Mouse (Mus musculus): ENCODE data around the gene D17Wsu92e. TPM values are rescaled to one million over a fixed set of nuclear protein-coding genes. Genes with fewer than 3 reads are reported as not detected.
"Not testable (repeated sequence)": the region's sequence is repeated elsewhere in the genome, so short reads cannot be mapped to it uniquely, and the experiment has no call there.

Gene D17Wsu92e
- polyA plus RNA-seq (2016; fragmentation: Nextera tagmentation; extraction: Ambion mirVana): 15.3 and 17.6 TPM in 2 replicates

DNA sequence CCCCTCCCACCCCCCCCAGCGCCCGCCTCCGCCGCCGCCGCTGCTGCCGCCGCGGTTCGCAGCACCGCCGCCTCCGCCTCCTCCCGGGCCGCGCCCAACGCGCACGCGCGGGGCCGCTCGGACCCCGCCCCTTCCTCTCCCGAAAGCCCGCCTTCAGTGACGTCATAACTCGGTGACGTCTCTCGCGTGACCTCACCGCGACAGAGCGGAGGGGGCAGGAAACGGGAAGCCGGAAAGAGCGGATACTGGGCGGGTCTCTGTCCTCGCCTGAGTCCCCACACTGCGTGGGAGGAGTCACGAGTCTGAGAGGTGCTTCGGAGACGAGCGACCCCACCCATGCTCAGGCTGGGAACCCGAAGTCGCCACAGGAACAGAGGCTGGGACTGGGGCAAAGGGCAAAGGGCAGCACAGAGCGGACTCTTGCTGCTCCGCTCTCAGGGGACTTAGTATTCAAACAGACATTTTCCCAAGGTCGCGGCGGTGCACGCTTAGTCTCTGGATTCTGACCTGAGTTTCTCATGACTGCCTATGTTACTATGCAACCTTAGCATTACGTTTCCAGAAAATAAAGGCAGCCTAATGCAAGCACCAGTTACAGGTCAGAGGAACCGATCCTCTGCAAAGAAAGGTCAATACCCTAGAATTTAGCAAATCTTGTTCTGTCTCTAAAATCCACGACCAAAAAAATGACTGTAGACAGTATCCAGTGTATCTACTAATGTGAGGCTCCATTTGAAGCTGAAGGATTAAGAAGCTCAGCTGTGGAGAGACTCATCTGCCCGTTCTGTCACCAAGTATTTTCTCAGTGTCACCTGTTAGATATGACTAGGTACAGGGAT, at the start of gene D17Wsu92e:
D17Wsu92e (minus strand) TSS at position 81 of the 839 bp plus-strand sequence.
- H3K27ac ChIP-seq: peak within 1 kb of the TSS; percentile 92
- no peaks in the 10 kb centered on the region for H3K27me3 ChIP-seq (ENCODE audit: low read depth, poor library complexity, severe bottlenecking)
- H3K36me3 ChIP-seq: peaks cover 3% of the 10 kb centered on the region; the same call in 1 of the 2 replicates
- DNase-seq (ENCODE audit: low spot score): peak; percentile 100
- no peaks in the 10 kb centered on the region for H3K9me3 ChIP-seq (replicated peaks)
- H3K4me3 ChIP-seq: peak within 1 kb of the TSS; percentile 100
- H3K4me1 ChIP-seq: peaks cover 38% of the 10 kb centered on the region
- 2% methylated on average over 49 of the region's 56 CpGs for WGBS

DNA sequence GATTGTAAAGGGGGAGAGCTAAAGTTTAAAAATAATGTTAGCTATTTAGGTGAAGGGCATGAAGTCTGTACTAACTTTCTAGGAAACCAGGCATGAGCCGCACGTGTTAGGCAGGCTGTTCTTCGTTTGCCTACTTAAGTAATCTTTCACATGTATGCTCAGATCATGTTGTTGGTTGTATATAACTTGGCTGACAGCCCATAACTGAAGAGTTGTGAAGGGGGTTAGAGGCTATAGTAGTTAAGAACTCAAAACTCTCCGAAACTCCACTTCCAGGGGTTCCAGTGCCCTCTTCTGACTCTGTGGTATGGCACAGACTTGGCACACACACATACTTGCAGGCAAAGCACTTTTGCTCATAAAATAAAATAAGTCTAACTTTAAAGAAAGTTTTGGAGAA, 46.3 kb upstream of the D17Wsu92e start:
- Histone ChIP-seq H3K9me3 (replicated peaks) (no peaks in the 10 kb centered on the region), H3K36me3 (peaks cover 8% of the 10 kb centered on the region), H3K4me1 (no peaks in the 10 kb centered on the region), H3K4me3 (no peak overlapping the region), H3K27me3 (ENCODE audit: low read depth, poor library complexity, severe bottlenecking) (no peaks in the 10 kb centered on the region), H3K27ac (no peak overlapping the region)
- WGBS: 92% methylated on average over 4 of the region's 4 CpGs
- no peak for DNase-seq (ENCODE audit: low spot score)

DNA sequence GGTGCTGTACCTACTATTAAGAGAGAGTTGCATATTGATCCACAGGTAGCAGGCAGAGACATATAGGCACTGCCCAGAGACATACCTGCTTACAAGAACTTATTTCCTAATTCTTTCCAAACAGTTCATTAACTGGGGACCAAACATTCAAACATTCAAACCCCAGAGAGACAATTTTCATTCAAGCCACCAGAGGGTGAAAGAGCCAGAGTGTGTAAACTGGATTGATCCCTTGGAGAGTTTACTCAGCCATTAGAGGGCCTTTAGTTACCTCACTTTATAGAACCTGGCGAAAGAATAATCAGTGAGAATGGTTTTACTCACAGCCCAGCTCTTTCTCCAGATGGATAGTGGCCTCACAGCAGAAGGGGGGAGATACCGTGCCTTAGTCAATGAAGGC, 45.0 kb upstream of the D17Wsu92e start:
- Histone ChIP-seq H3K27me3 (ENCODE audit: low read depth, poor library complexity, severe bottlenecking) (no peaks in the 10 kb centered on the region), H3K36me3 (peaks cover 8% of the 10 kb centered on the region), H3K4me1 (no peaks in the 10 kb centered on the region), H3K27ac (no peak overlapping the region), H3K9me3 (replicated peaks) (no peaks in the 10 kb centered on the region), H3K4me3 (no peak overlapping the region)
- no peak for DNase-seq (ENCODE audit: low spot score)
- 79% methylated on average over 2 of the region's 2 CpGs for WGBS

- Histone ChIP-seq H3K27me3 (ENCODE audit: low read depth, poor library complexity, severe bottlenecking) (no peaks in the 10 kb centered on the region), H3K9me3 (replicated peaks) (no peaks in the 10 kb centered on the region), H3K36me3 (peaks cover 12% of the 10 kb centered on the region), H3K4me3 (no peak overlapping the region), H3K27ac (no peak overlapping the region), H3K4me1 (peaks cover 25% of the 10 kb centered on the region)
- DNase-seq (ENCODE audit: low spot score): no peak
- WGBS: 45% methylated on average over 2 of the region's 2 CpGs
Measured at GRCm38 (mm10) chr17:27859131-27859530, 38.7 kb upstream of the D17Wsu92e start.

DNA sequence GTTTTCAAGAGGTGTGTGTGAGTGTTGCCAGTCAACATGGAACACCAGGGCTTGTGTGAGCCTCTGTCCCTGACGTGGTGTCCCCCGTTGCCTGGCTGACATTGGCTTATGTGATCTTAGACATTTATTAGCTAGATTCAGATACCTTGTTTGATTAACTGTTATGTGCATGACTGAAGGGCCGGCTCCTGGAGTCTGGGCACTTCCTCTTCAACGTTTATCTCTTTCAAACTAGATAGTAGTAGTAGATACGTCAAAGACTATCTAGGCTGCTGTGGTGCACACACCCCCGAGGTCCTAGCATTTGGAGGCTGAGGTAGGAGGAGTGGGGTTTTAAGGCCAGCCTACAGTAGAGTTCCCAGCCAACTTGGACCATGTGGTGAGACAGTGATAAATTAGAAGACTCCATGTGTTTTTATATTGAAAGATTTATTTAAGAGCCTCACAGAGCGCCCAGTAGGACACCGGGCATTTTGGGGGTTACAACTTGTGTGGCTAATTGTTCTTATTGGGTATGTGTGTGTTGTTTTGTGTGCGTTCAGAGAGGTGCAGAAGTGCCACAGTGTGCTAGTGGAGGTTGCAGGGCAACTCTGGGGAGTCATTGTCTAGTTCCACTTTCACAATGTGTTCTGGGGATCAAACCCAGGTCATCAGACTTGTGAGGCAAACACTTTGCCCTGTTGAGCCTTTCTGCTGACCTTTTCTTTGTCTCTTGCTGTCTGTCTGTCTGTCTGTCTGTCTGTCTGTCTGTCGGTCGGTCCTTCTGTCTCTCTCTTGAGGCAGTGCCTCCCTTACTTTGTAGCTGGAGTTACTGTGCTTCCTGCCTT, 37.4 kb upstream of the D17Wsu92e start:
- peak overlapping the region; percentile 92; the same call in 1 of the 2 replicates for H3K27ac ChIP-seq
- 51% methylated on average over 11 of the region's 11 CpGs for WGBS

GRCm38 (mm10) chr17:27856798-27857648, 36.6 kb upstream of the D17Wsu92e start:
- Histone ChIP-seq H3K27me3 (ENCODE audit: low read depth, poor library complexity, severe bottlenecking) (no peaks in the 10 kb centered on the region), H3K27ac (peak overlapping the region; percentile 92), H3K4me1 (peaks cover 25% of the 10 kb centered on the region), H3K36me3 (peaks cover 31% of the 10 kb centered on the region), H3K9me3 (replicated peaks) (no peaks in the 10 kb centered on the region), H3K4me3 (peak overlapping the region; percentile 85)
- WGBS: 1% methylated on average over 52 of the region's 52 CpGs
- DNase-seq (ENCODE audit: low spot score): peak; percentile 79

More for the DNA sequence above, 37.4 kb upstream of the D17Wsu92e start:
- H3K4me1 ChIP-seq: peaks cover 25% of the 10 kb centered on the region
- no peak for DNase-seq (ENCODE audit: low spot score)
- no peaks in the 10 kb centered on the region for H3K9me3 ChIP-seq (replicated peaks)
- H3K4me3 ChIP-seq: peak overlapping the region; percentile 85
- H3K27me3 ChIP-seq (ENCODE audit: low read depth, poor library complexity, severe bottlenecking): no peaks in the 10 kb centered on the region
- H3K36me3 ChIP-seq: peaks cover 22% of the 10 kb centered on the region

GRCm38 (mm10) chr17:27856265-27856797, 35.9 kb upstream of the D17Wsu92e start, which contains the start of gene Uhrf1bp1:
Gene Uhrf1bp1 (plus strand): TSS chr17:27856441.
- Histone ChIP-seq H3K36me3 (peaks cover 36% of the 10 kb centered on the region), H3K4me1 (peaks cover 25% of the 10 kb centered on the region), H3K27me3 (ENCODE audit: low read depth, poor library complexity, severe bottlenecking) (no peaks in the 10 kb centered on the region), H3K9me3 (replicated peaks) (no peaks in the 10 kb centered on the region), H3K4me3 (peak within 1 kb of the TSS; percentile 85), H3K27ac (peak within 1 kb of the TSS; percentile 92)
- peak; percentile 92 for DNase-seq (ENCODE audit: low spot score)
- under 1% methylated on average over 54 of the region's 54 CpGs for WGBS

DNA sequence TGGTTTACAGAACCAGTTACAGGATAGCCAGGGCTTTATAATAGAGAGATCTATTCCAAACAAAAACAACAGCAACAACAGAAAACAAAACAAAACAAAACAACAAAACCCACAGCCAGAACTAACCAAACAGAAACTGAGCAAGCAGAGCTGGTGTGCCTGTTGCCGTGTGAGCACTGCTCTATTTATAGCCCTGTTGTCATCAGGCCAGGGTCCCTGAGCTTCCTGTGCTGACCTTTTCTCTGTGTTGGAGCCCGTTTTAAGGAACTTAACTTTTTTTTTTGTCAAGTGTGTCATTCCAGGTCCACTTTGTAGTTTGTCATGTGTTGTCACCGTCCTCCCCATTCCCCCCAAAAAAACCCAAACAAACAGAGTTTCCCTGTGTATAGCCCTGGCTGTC, 30.6 kb upstream of the D17Wsu92e start:
- Histone ChIP-seq H3K4me3 (no peak overlapping the region), H3K27ac (no peak overlapping the region), H3K27me3 (ENCODE audit: low read depth, poor library complexity, severe bottlenecking) (no peaks in the 10 kb centered on the region), H3K4me1 (no peaks in the 10 kb centered on the region), H3K36me3 (peaks cover 89% of the 10 kb centered on the region), H3K9me3 (replicated peaks) (no peaks in the 10 kb centered on the region)
- 73% methylated on average over 3 of the region's 3 CpGs for WGBS
- DNase-seq (ENCODE audit: low spot score): no peak

DNA sequence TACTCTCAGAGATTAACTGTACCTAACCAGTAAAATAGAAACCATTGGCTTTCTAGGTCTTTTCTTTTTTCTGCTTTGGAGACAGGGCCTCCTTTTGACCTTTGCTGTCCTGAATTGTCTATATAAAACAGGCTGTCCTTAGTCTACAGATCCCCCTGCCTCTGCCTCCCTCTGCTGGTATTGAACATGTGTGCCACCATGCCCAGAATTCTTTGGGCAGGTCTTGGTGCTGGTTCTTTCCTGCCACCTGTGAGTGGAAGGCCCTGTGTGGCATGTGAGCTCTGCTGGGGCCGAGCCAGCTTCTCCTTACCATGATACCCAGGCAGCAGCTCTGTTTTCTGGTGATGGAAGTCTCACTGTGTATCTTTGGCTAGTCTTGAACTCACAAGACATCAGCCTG, 27.9 kb upstream of the D17Wsu92e start:
- Histone ChIP-seq H3K9me3 (replicated peaks) (no peaks in the 10 kb centered on the region), H3K4me1 (no peaks in the 10 kb centered on the region), H3K4me3 (no peak overlapping the region), H3K27me3 (ENCODE audit: low read depth, poor library complexity, severe bottlenecking) (no peaks in the 10 kb centered on the region), H3K27ac (no peak overlapping the region), H3K36me3 (peaks cover 96% of the 10 kb centered on the region)
- no peak for DNase-seq (ENCODE audit: low spot score)
- WGBS: 93% methylated on average over 1 of the region's 1 CpGs

GRCm38 (mm10) chr17:27839469-27840252, 19.2 kb upstream of the D17Wsu92e start:
- H3K9me3 ChIP-seq (replicated peaks): no peaks in the 10 kb centered on the region
- H3K4me1 ChIP-seq: peaks cover 13% of the 10 kb centered on the region
- no peaks in the 10 kb centered on the region for H3K27me3 ChIP-seq (ENCODE audit: low read depth, poor library complexity, severe bottlenecking)
- DNase-seq (ENCODE audit: low spot score): peak; percentile 98
- whole genome bisulfite sequencing: 3% methylated on average over 35 of the region's 35 CpGs
- H3K27ac ChIP-seq: peak overlapping the region; percentile 89
- H3K4me3 ChIP-seq: peak overlapping the region; percentile 95
- H3K36me3 ChIP-seq: peaks cover 32% of the 10 kb centered on the region

- H3K4me3 ChIP-seq; H3K9me3 ChIP-seq (replicated peaks); H3K27ac ChIP-seq; H3K27me3 ChIP-seq (ENCODE audit: low read depth, poor library complexity, severe bottlenecking); DNase-seq (ENCODE audit: low spot score): not testable (repeated sequence)
- peaks cover 13% of the 10 kb centered on the region for H3K4me1 ChIP-seq
- peaks cover 15% of the 10 kb centered on the region for H3K36me3 ChIP-seq
- WGBS: 88% methylated on average over 4 of the region's 4 CpGs
Measured at GRCm38 (mm10) chr17:27837850-27838249, 17.4 kb upstream of the D17Wsu92e start, which contains the start of gene Snrpc. Gene Snrpc (plus strand): TSS chr17:27838150.
